Mouse (Mus musculus): Measurements from ENCODE around the gene Atg4d. TPM values are rescaled to one million over a fixed set of nuclear protein-coding genes. Genes with fewer than 3 reads are reported as not detected.
"Not testable (repeated sequence)": the region's sequence is repeated elsewhere in the genome, so short reads cannot be mapped to it uniquely, and the experiment has no call there.

Gene Atg4d
- polyA plus RNA-seq, 1 experiment from 2014 or later = 95.3 TPM

DNA sequence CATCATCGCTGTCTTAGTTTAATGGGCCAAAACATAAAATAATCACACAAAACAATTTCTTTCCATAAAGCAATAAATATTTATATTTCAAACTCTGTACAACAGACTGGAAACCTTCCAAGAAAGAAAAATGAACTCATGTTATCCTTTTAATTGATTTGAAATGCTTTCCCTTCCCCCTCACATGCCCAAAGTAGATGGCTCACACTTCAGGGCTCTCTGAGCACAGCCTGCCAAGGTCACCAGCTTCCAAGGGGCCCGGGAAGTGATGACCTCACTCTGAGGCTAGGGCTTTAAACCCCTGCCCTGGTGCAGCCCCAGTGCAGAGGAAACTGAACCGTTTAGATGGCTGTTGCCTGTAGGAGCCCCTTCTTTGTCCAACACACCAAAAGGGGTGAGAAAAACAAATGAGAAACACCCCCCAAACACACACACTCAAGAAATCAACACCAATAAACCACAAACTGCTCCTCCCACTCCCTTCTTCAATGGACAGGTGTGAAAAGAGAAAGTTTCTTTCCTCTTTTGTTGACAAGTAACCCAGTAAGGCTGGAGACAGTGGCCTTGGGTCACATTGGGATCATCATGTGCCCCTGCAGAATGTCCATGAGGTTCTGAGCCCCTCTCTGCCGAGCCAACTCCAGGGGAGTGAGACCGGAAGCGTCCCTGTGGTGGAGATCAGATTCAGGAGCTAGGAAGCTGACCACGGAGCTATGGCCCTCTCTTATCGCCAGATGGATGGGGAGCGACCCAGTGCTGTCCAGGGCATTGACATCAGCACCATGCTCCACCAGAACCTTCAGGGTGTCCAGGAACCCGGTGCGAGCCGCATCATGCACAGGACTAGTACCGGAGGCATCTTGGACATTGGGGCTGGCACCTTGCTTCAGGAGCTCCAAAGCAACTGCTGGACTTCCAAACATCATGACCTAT, 23.6 kb downstream of the Atg4d start:
- H3K27ac ChIP-seq (ENCODE audit: low read length) = peak overlapping the region; percentile 94
- peak overlapping the region; percentile 80 for H3K4me2 ChIP-seq (ENCODE audit: low read depth, low read length)
- peak overlapping the region; percentile 87 for H3K9ac ChIP-seq (ENCODE audit: low read depth, low read length)
- no peaks in the 10 kb centered on the region for H3K27me3 ChIP-seq (ENCODE audit: control insufficient read depth, insufficient read depth, low read depth, low read length)
- H3K9me3 ChIP-seq (replicated peaks; ENCODE audit: control insufficient read depth, low read length) = no peaks in the 10 kb centered on the region
- H3K4me1 ChIP-seq (ENCODE audit: control insufficient read depth, low read depth, low read length) = peaks cover 32% of the 10 kb centered on the region
- WGBS (ENCODE audit: insufficient replicate concordance) = 50% methylated on average over 13 of the region's 13 CpGs
- peak overlapping the region; percentile 77 for H3K4me3 ChIP-seq (ENCODE audit: low read depth, low read length)
- no peak for ATAC-seq (ENCODE audit: low read depth)
- H3K36me3 ChIP-seq (ENCODE audit: control insufficient read depth, insufficient read depth) = peaks cover 27% of the 10 kb centered on the region

DNA sequence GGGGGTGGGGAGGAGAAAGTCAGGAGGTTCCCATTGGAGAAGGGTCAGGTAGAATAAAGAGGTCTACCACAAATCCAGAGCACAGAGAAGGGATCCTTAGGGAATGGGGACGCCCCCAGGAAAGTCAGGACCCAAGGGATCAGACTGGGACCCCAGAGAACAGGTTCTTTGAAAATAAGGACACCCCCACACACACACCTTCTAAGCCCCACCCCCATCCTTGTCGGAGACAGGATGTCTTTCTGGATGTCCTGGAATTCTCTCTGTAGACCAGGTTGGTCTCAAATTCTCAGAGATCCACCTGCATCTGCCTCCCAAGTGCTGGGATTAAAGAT, 24.2 kb downstream of the Atg4d start:
- Histone ChIP-seq H3K4me3 (ENCODE audit: low read depth, low read length) (peak overlapping the region; percentile 77), H3K9me3 (replicated peaks; ENCODE audit: control insufficient read depth, low read length) (no peaks in the 10 kb centered on the region), H3K9ac (ENCODE audit: low read depth, low read length) (peak overlapping the region; percentile 87), H3K4me2 (ENCODE audit: low read depth, low read length) (peak overlapping the region; percentile 80), H3K27ac (ENCODE audit: low read length) (peak overlapping the region; percentile 94), H3K4me1 (ENCODE audit: control insufficient read depth, low read depth, low read length) (peaks cover 32% of the 10 kb centered on the region), H3K27me3 (ENCODE audit: control insufficient read depth, insufficient read depth, low read depth, low read length) (no peaks in the 10 kb centered on the region), H3K36me3 (ENCODE audit: control insufficient read depth, insufficient read depth) (peaks cover 21% of the 10 kb centered on the region)
- ATAC-seq (ENCODE audit: low read depth) = no peak
- WGBS (ENCODE audit: insufficient replicate concordance) = 61% methylated on average over 2 of the region's 2 CpGs

DNA sequence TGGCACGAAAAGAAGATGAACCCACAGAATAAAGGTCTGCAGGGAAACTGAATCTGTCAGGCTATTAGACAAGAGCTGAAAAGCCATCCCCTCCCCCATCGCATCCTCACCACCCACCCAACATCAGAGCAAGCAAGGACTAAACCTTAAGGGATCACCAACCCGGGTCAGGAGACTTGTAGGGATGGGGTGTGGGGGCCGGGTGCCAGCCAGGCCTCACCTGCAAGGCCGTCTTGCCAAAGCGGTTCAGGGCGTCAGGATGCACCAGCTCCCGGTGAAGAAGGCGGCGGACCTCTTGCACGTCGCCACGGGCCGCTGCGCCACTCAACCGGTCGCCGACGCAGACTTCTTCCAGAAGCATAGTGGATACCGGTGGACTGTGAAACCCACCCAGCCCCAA, 25.5 kb downstream of the Atg4d start:
- peak; percentile 0; the same call in 1 of the 2 replicates for ATAC-seq (ENCODE audit: low read depth)
- Histone ChIP-seq H3K4me1 (ENCODE audit: control insufficient read depth, low read depth, low read length) (peaks cover 30% of the 10 kb centered on the region), H3K27ac (ENCODE audit: low read length) (peak overlapping the region; percentile 94), H3K9me3 (replicated peaks; ENCODE audit: control insufficient read depth, low read length) (no peaks in the 10 kb centered on the region), H3K27me3 (ENCODE audit: control insufficient read depth, insufficient read depth, low read depth, low read length) (no peaks in the 10 kb centered on the region), H3K4me3 (ENCODE audit: low read depth, low read length) (peak overlapping the region; percentile 77), H3K36me3 (ENCODE audit: control insufficient read depth, insufficient read depth) (peaks cover 11% of the 10 kb centered on the region; the same call in 1 of the 2 replicates), H3K4me2 (ENCODE audit: low read depth, low read length) (peak overlapping the region; percentile 80), H3K9ac (ENCODE audit: low read depth, low read length) (peak overlapping the region; percentile 87)
- WGBS (ENCODE audit: insufficient replicate concordance) = 0% methylated on average over 20 of the region's 20 CpGs

DNA sequence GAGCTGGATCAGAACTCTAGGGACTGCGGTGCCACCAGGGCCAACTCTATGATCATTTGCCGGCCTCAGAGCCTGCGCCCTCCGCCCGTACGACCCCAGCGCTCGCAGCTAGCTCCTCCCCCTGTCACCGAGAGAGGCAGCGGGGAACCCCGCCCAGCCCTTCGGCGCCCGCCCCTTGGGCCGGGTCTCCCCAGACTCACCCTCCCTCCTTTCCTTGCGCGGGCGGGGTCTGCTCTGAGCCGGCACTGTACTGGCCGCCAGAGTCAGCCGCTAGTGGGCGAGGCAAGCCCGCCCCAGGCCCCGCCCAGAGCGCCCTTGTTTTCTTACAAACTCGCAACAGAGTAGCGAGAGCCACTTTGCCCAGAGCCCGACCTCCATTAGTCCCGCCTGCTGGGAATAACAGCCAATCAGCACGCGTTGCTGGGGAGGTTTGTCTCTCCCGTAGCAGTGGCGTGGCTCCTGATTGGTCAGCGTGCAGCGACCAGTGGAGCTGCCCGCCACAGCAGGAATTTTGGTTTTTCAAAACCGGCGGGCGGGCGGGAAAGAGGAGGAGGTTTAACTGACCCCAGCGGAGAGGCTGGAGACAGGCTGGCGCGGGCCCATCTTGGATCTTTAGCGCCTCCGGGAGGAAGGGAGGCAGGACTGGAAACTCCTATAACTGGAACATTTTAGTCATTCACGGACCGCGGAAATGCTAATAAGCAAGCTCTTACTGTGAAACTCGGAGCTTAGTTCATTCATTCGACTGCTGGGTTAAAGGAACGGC, 26.1 kb downstream of the Atg4d start, which contains the start of gene Cdkn2d:
Gene Cdkn2d (minus strand): TSS at position 386 of the 766 bp plus-strand sequence.
- peaks cover 10% of the 10 kb centered on the region; the same call in 1 of the 2 replicates for H3K36me3 ChIP-seq (ENCODE audit: control insufficient read depth, insufficient read depth)
- H3K27me3 ChIP-seq (ENCODE audit: control insufficient read depth, insufficient read depth, low read depth, low read length) = no peaks in the 10 kb centered on the region
- peak within 1 kb of the TSS; percentile 87 for H3K9ac ChIP-seq (ENCODE audit: low read depth, low read length)
- WGBS (ENCODE audit: insufficient replicate concordance) = under 1% methylated on average over 51 of the region's 51 CpGs
- H3K4me2 ChIP-seq (ENCODE audit: low read depth, low read length) = peak within 1 kb of the TSS; percentile 80
- peak; percentile 85 for ATAC-seq (ENCODE audit: low read depth)
- H3K9me3 ChIP-seq (replicated peaks; ENCODE audit: control insufficient read depth, low read length) = no peaks in the 10 kb centered on the region
- peak within 1 kb of the TSS; percentile 77 for H3K4me3 ChIP-seq (ENCODE audit: low read depth, low read length)
- H3K4me1 ChIP-seq (ENCODE audit: control insufficient read depth, low read depth, low read length) = peaks cover 29% of the 10 kb centered on the region
- H3K27ac ChIP-seq (ENCODE audit: low read length) = peak within 1 kb of the TSS; percentile 94

DNA sequence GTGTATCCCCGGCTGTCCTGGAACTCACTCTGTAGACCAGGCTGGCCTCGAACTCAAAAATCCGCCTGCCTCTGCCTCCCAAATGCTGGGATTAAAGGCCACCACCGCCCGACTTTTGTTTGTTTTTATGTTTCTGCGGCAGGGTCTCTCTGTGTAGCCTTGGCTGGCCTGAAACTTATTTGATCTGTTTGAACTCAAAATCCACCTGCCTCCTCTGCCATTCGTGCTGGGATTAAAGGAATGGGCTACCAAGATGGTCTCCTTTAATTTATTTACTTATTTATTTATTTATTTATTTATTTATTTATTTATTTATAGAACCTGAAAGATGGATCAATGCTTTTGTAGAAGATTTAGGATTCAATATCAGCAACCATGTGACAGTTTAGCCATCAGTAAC, 26.8 kb downstream of the Atg4d start:
- ATAC-seq (ENCODE audit: low read depth); H3K27me3 ChIP-seq (ENCODE audit: control insufficient read depth, insufficient read depth, low read depth, low read length); H3K9me3 ChIP-seq (replicated peaks; ENCODE audit: control insufficient read depth, low read length): not testable (repeated sequence)
- Histone ChIP-seq H3K27ac (ENCODE audit: low read length) (peak overlapping the region; percentile 94), H3K9ac (ENCODE audit: low read depth, low read length) (peak overlapping the region; percentile 82), H3K4me2 (ENCODE audit: low read depth, low read length) (peak overlapping the region; percentile 67), H3K4me3 (ENCODE audit: low read depth, low read length) (peak overlapping the region; percentile 77), H3K4me1 (ENCODE audit: control insufficient read depth, low read depth, low read length) (peaks cover 23% of the 10 kb centered on the region), H3K36me3 (ENCODE audit: control insufficient read depth, insufficient read depth) (peaks cover 10% of the 10 kb centered on the region; the same call in 1 of the 2 replicates)
- 11% methylated on average over 7 of the region's 7 CpGs for WGBS (ENCODE audit: insufficient replicate concordance)

DNA sequence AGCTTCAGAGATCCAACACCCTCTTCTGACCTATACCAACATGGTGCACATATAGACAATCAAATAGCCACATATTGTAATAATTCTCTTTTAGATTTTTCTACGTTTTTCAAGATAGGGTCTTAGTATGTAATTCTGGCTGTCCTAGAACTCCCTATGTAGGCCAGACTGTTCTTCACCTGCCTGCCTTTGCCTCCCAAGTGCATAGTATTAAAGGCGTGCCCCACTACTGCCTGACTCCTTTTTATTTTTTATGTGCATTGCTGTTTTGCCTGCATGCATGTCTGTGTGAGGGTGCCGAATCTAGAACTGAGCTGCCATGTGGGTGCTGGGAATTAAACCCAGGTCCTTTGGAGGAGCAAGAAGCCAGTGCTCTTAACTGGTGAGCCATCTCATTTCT, 27.2 kb downstream of the Atg4d start:
- Histone ChIP-seq H3K4me3 (ENCODE audit: low read depth, low read length) (peak overlapping the region; percentile 77), H3K4me1 (ENCODE audit: control insufficient read depth, low read depth, low read length) (peaks cover 19% of the 10 kb centered on the region), H3K27me3 (ENCODE audit: control insufficient read depth, insufficient read depth, low read depth, low read length) (no peaks in the 10 kb centered on the region), H3K9me3 (replicated peaks; ENCODE audit: control insufficient read depth, low read length) (no peaks in the 10 kb centered on the region), H3K36me3 (ENCODE audit: control insufficient read depth, insufficient read depth) (peaks cover 10% of the 10 kb centered on the region; the same call in 1 of the 2 replicates), H3K27ac (ENCODE audit: low read length) (peak overlapping the region; percentile 94), H3K4me2 (ENCODE audit: low read depth, low read length) (peak overlapping the region; percentile 67), H3K9ac (ENCODE audit: low read depth, low read length) (peak overlapping the region; percentile 82)
- WGBS (ENCODE audit: insufficient replicate concordance) = 68% methylated on average over 3 of the region's 3 CpGs
- no peak for ATAC-seq (ENCODE audit: low read depth)

DNA sequence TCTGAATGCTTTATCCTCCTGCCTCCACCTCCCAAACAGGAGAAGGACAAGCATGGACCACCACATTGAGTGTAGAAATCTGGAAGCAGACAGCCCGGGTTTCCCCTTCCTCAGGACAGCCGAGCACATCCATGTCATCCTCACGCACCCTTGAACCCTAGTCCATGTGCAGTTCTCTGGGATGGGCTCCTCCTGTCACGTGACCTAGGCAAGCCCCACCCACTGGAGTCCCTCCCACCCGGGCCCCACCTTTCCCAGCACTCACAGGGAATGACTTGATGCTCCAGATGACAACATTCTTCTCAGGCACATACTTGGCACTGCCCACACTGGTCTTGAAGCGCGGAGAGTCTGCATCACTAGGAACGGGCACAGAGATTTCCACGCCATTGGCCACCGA, 33.9 kb downstream of the Atg4d start:
- Histone ChIP-seq H3K4me3 (ENCODE audit: low read depth, low read length) (no peak overlapping the region), H3K9ac (ENCODE audit: low read depth, low read length) (no peak overlapping the region), H3K27ac (ENCODE audit: low read length) (no peak overlapping the region), H3K9me3 (replicated peaks; ENCODE audit: control insufficient read depth, low read length) (no peaks in the 10 kb centered on the region), H3K36me3 (ENCODE audit: control insufficient read depth, insufficient read depth) (no peaks in the 10 kb centered on the region), H3K4me2 (ENCODE audit: low read depth, low read length) (no peak overlapping the region), H3K4me1 (ENCODE audit: control insufficient read depth, low read depth, low read length) (no peaks in the 10 kb centered on the region), H3K27me3 (ENCODE audit: control insufficient read depth, insufficient read depth, low read depth, low read length) (no peaks in the 10 kb centered on the region)
- ATAC-seq (ENCODE audit: low read depth) = no peak
- WGBS (ENCODE audit: insufficient replicate concordance) = 76% methylated on average over 10 of the region's 10 CpGs

DNA sequence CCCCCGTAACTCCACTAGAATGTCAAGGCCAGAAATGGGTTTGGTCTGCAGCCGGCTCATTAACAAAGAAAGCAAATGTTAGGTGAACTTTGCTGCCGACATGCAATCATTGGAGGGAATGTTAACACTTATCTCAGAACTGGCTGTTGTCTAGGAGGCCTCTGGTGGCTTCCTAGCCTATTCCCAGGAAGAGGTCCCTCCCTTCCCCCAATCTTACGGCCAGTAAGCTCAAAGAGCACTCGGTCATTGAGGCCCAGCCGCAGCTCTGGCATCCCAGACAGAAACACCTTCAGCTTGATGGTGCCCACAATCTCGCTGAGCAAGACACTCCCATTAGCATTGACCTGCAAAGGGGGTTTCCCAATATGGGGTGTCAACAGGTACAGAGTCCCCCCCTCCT, 40.0 kb downstream of the Atg4d start:
- WGBS (ENCODE audit: insufficient replicate concordance) = 62% methylated on average over 7 of the region's 7 CpGs
- no peak overlapping the region for H3K9ac ChIP-seq (ENCODE audit: low read depth, low read length)
- no peaks in the 10 kb centered on the region for H3K9me3 ChIP-seq (replicated peaks; ENCODE audit: control insufficient read depth, low read length)
- H3K4me3 ChIP-seq (ENCODE audit: low read depth, low read length) = no peak overlapping the region
- H3K4me1 ChIP-seq (ENCODE audit: control insufficient read depth, low read depth, low read length) = no peaks in the 10 kb centered on the region
- no peaks in the 10 kb centered on the region for H3K27me3 ChIP-seq (ENCODE audit: control insufficient read depth, insufficient read depth, low read depth, low read length)
- no peaks in the 10 kb centered on the region for H3K36me3 ChIP-seq (ENCODE audit: control insufficient read depth, insufficient read depth)
- H3K27ac ChIP-seq (ENCODE audit: low read length) = no peak overlapping the region
- no peak overlapping the region for H3K4me2 ChIP-seq (ENCODE audit: low read depth, low read length)
- no peak for ATAC-seq (ENCODE audit: low read depth)
